In the genomic region with DNA sequence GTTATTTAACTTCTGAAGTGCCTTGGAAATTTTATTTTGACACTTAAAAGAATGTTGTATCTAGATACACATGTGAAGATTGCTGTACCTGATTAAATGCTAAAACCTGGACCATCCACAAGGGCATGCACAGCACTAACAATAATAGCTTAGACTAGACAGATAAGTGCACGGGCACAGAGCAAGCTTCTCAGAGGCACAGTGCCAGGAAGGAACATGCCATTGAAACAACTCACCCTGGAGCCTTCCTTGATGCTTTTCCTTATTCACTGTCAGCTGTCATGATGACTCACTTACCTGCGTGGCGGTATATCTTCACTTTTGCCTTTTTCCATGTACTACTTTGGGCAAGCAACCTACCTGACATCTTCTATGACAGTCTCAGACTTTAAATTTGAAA, we compare ENCODE assay signal across 26 mouse cellular contexts. TPM values are rescaled to one million over a fixed set of nuclear protein-coding genes. Genes with fewer than 3 reads are reported as not detected.
"Had no signal": no experiment of that assay in that cellular context is flagged by ENCODE, and none has a peak within 500 bp of the region (broad histone marks: within the 10 kb centered on the region; RNA-seq: fewer than 3 reads in every experiment).

No protein-coding gene starts in this region.

- ATAC-seq: liver, embryonic 12.5 days; midbrain, embryonic 13.5 days; midbrain, embryonic 16.5 days had no signal

- H3K27ac ChIP-seq: limb, embryonic 10.5 days; limb, embryonic 13.5 days; liver, embryonic 12.5 days; liver, embryonic 15.5 days; lung, embryonic 15.5 days; midbrain, embryonic 10.5 days; midbrain, embryonic 13.5 days; neural tube, embryonic 13.5 days; stomach, embryonic 15.5 days had no signal

- H3K4me2 ChIP-seq: limb, embryonic 13.5 days; liver, embryonic 12.5 days; liver, embryonic 15.5 days; lung, embryonic 15.5 days; midbrain, embryonic 13.5 days; neural tube, embryonic 13.5 days; stomach, embryonic 15.5 days had no signal

- H3K9ac ChIP-seq: limb, embryonic 13.5 days; liver, embryonic 12.5 days; liver, embryonic 15.5 days; lung, embryonic 15.5 days; midbrain, embryonic 13.5 days; neural tube, embryonic 13.5 days; stomach, embryonic 15.5 days had no signal

- H3K9me3 ChIP-seq: limb, embryonic 10.5 days; limb, embryonic 13.5 days; liver, embryonic 12.5 days; liver, embryonic 15.5 days; lung, embryonic 15.5 days; megakaryocyte, embryonic 14.5 days; midbrain, embryonic 10.5 days; midbrain, embryonic 13.5 days; neural tube, embryonic 13.5 days; stomach, embryonic 15.5 days had no signal

- H3K27me3 ChIP-seq: limb, embryonic 13.5 days; liver, embryonic 12.5 days; liver, embryonic 15.5 days; lung, embryonic 15.5 days; megakaryocyte, embryonic 14.5 days; midbrain, embryonic 13.5 days; neural tube, embryonic 13.5 days; stomach, embryonic 15.5 days had no signal

- H3K4me1 ChIP-seq: limb, embryonic 10.5 days; limb, embryonic 13.5 days; liver, embryonic 12.5 days; liver, embryonic 15.5 days; lung, embryonic 15.5 days; megakaryocyte, embryonic 14.5 days; midbrain, embryonic 10.5 days; midbrain, embryonic 13.5 days; stomach, embryonic 15.5 days had no signal

- H3K4me3 ChIP-seq: limb, embryonic 10.5 days; limb, embryonic 13.5 days; liver, embryonic 12.5 days; liver, embryonic 15.5 days; lung, embryonic 15.5 days; megakaryocyte, embryonic 14.5 days; midbrain, embryonic 10.5 days; midbrain, embryonic 13.5 days; myocyte; neural tube, embryonic 13.5 days; stomach, embryonic 15.5 days had no signal

- DNase-seq: kidney, adult 9 months; kidney, postnatal 14 days; kidney, postnatal 4 days; liver; lung, adult 18-20 months; lung, postnatal 10 days; lung, postnatal 36 days; retina, postnatal 1 day; right cerebral cortex, postnatal 25 days; spleen, adult 18-20 months; thymus, adult 2 months; thymus, postnatal 14 days; thymus, postnatal 4 days had no signal

RNA-seq across cellular contexts. Expression of a gene that starts 37.9 kb away (rescaled TPM):
- total RNA-seq: monocyte, adult 5-6 weeks had no signal
- polyA plus RNA-seq: liver, embryonic 12.5 days had no signal
